Mouse (Mus musculus): ENCODE measurements around the gene Kbtbd4. TPM values are rescaled to one million over a fixed set of nuclear protein-coding genes. Genes with fewer than 3 reads are reported as not detected.

Gene Kbtbd4
- polyA plus RNA-seq, 1 experiment from 2014 or later, result 37.5 TPM

DNA sequence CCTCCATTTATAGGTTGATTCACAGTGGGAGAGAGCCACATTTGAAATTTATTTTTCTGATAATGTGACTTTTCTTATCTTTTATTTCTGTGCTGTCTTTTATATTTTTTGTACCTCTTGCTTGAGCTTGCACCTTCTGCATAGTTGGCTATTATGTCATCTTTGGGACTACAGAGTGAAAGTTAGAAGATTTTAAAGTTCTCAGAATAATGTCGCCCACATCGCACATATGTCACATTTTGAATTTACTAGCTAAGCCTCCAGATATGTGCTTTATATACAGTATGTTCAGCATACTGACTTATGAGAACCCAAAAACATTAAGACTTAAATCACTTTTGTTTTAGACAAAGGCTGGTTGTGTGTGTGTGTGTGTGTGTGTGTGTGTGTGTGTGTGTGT, 55.5 kb downstream of the Kbtbd4 start:
- Histone ChIP-seq H3K27me3 (ENCODE audit: control insufficient read depth, insufficient read depth, low read length) (no peaks in the 10 kb centered on the region), H3K4me2 (replicated peaks; ENCODE audit: low read depth, low read length) (no peak overlapping the region), H3K4me3 (ENCODE audit: low read length) (no peak overlapping the region), H3K9me3 (ENCODE audit: control insufficient read depth, low read length) (no peaks in the 10 kb centered on the region), H3K4me1 (ENCODE audit: control insufficient read depth, insufficient read depth, low read length) (peaks cover 4% of the 10 kb centered on the region; the same call in 1 of the 2 replicates), H3K36me3 (ENCODE audit: control insufficient read depth, insufficient read depth, low read length) (no peaks in the 10 kb centered on the region), H3K9ac (ENCODE audit: low read depth, low read length) (no peak overlapping the region), H3K27ac (ENCODE audit: low read depth, low read length) (no peak overlapping the region)
- no peak for ATAC-seq (ENCODE audit: low FRiP score, low TSS enrichment)
- 95% methylated on average over 2 of the region's 2 CpGs for WGBS

Other genes starting within 250 kb of the Kbtbd4 start
- 34.8 and 68.0 TPM in 2 replicates for gene Nup160, start 227.5 kb upstream of the Kbtbd4 start, polyA plus RNA-seq (2014; fragmentation: Nextera tagmentation; extraction: Ambion mirVana)
- gene Fnbp4, start 159.4 kb upstream of the Kbtbd4 start, polyA plus RNA-seq (2014; fragmentation: Nextera tagmentation; extraction: Ambion mirVana), result 82.6 and 118 TPM in 2 replicates
- gene Agbl2, start 122.0 kb upstream of the Kbtbd4 start, polyA plus RNA-seq (2014; fragmentation: Nextera tagmentation; extraction: Ambion mirVana), result 0.37 TPM in 2 replicates
- 249 and 251 TPM in 2 replicates for gene Mtch2, start 57.6 kb upstream of the Kbtbd4 start, polyA plus RNA-seq (2014; fragmentation: Nextera tagmentation; extraction: Ambion mirVana)
- 7.7 and 13.2 TPM in 2 replicates for gene C1qtnf4, start 18.9 kb upstream of the Kbtbd4 start, polyA plus RNA-seq (2014; fragmentation: Nextera tagmentation; extraction: Ambion mirVana)
- 233 and 251 TPM in 2 replicates for gene Ndufs3, start 87 bp downstream of the Kbtbd4 start, polyA plus RNA-seq (2014; fragmentation: Nextera tagmentation; extraction: Ambion mirVana)
- 50.9 and 77.6 TPM in 2 replicates for gene Celf1, start 35.6 kb downstream of the Kbtbd4 start, polyA plus RNA-seq (2014; fragmentation: Nextera tagmentation; extraction: Ambion mirVana)
- 0.74 and 2.0 TPM in 2 replicates for gene Rapsn, start 130.9 kb downstream of the Kbtbd4 start, polyA plus RNA-seq (2014; fragmentation: Nextera tagmentation; extraction: Ambion mirVana)
- 356 and 399 TPM in 2 replicates for gene Psmc3, start 149.3 kb downstream of the Kbtbd4 start, polyA plus RNA-seq (2014; fragmentation: Nextera tagmentation; extraction: Ambion mirVana)
- 31.1 and 32.8 TPM in 2 replicates for gene Slc39a13, start 165.7 kb downstream of the Kbtbd4 start, polyA plus RNA-seq (2014; fragmentation: Nextera tagmentation; extraction: Ambion mirVana)
- 2.2 and 3.7 TPM in 2 replicates for gene Spi1, start 177.7 kb downstream of the Kbtbd4 start, polyA plus RNA-seq (2014; fragmentation: Nextera tagmentation; extraction: Ambion mirVana)
- not detected in 2 replicates for gene Mybpc3, start 213.4 kb downstream of the Kbtbd4 start, polyA plus RNA-seq (2014; fragmentation: Nextera tagmentation; extraction: Ambion mirVana)